Mouse (Mus musculus) embryonic fibroblast, embryonic 13.5 days (primary cell): ENCODE measurements around the gene Galk2.

Experiments
- CTCF ChIP-seq: IDR thresholded peaks from 2 replicates; pipeline ENCODE4 v1.5.1; 2011; ENCODE audit warnings: mild to moderate bottlenecking, control low read depth, low read length, moderate library complexity, borderline replicate concordance; ENCODE audit not compliant: insufficient read depth
- POLR2A ChIP-seq: IDR thresholded peaks from 2 replicates; pipeline ENCODE4 v1.6.1; 2011; ENCODE audit warnings: low read depth, mild to moderate bottlenecking, control low read depth, low read length, moderate library complexity

DNA sequence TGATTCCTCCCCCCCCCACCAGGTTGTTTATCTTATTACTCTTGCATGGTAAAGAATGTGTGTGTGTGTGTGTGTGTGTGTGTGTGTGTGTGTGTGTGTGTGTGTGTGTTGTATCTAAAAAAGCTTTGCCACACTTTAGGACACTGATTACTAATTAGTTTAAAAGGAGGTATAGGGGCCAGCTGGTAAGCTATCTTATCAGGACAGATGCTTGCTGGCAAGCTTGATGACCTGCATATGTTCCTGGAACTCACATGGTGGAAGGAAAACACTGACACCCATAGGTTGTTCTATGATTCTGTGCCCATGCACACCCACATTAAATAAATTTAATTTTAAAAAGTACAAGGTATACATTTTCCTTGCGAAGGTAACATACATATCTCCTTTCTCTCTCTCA, 5.6 kb downstream of the Galk2 start:
- no peak for TF ChIP-seq CTCF
- no peak for TF ChIP-seq POLR2A
